7 mouse cellular contexts compared by ENCODE assay signal in the genomic region with DNA sequence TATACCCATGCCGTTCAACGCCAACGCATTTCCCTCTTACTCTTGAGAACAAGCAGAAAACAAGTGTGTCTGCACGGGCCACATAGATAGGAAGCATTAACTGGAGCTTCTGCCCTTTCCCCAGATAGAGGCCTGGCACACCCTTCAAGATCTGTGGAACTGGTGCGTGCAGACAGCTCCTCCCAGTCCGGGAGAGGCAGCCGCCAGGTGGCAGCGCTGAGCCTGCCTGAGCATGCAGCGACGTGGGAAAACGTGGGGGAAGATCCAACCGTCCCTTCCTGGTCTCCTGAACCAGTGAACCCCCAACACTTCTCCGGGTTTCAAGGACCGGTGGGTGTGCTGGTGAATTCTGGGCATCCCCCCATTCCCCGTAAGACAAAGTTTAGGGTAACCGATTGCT. TPM values are rescaled to one million over a fixed set of nuclear protein-coding genes. Genes with fewer than 3 reads are reported as not detected.
DNase-seq lines count a peak whose midpoint lies in the region; ATAC-seq and TF ChIP-seq lines count a peak whose summit lies in the region.

No protein-coding gene starts in this region.

- no peaks in the 10 kb centered on the region for H3K36me3 ChIP-seq in limb, embryonic 14.5 days (ENCODE audit: control insufficient read depth, insufficient read depth, low read length)
- H3K36me3 ChIP-seq in midbrain, embryonic 16.5 days (ENCODE audit: control insufficient read depth, insufficient read depth, low read length): no peaks in the 10 kb centered on the region

- 3% methylated on average over 16 of the region's 16 CpGs for WGBS in limb, embryonic 14.5 days
- under 1% methylated on average over 16 of the region's 16 CpGs for WGBS in midbrain, embryonic 16.5 days

- H3K27ac ChIP-seq in limb, embryonic 14.5 days (replicated peaks; ENCODE audit: low read depth, low read length): peak overlapping the region; percentile 90
- peak overlapping the region; percentile 99 for H3K27ac ChIP-seq in midbrain, embryonic 16.5 days (ENCODE audit: low read length)

- peak; percentile 45 for ATAC-seq in granulocyte monocyte progenitor cell, adult 5-6 weeks (replicated peaks; ENCODE audit: poor library complexity, severe bottlenecking)
- ATAC-seq in limb, embryonic 14.5 days (ENCODE audit: low FRiP score, low read depth): no peak
- ATAC-seq in midbrain, embryonic 16.5 days: peak; percentile 61

- H3K9me3 ChIP-seq in limb, embryonic 14.5 days (ENCODE audit: control insufficient read depth, low read length): no peaks in the 10 kb centered on the region
- H3K9me3 ChIP-seq in midbrain, embryonic 16.5 days (replicated peaks; ENCODE audit: control insufficient read depth, low read length, poor library complexity, severe bottlenecking): no peaks in the 10 kb centered on the region

- peak overlapping the region; percentile 61 for H3K4me3 ChIP-seq in limb, embryonic 14.5 days (replicated peaks; ENCODE audit: low read length)
- peak overlapping the region; percentile 65 for H3K4me3 ChIP-seq in midbrain, embryonic 16.5 days (ENCODE audit: low read depth, low read length)

- TF ChIP-seq POLR2A in limb, embryonic 14.5 days (IDR thresholded peaks at IDR 0.05; ENCODE audit: borderline replicate concordance, extremely low read depth, insufficient read depth, insufficient read length): no peak

- H3K9ac ChIP-seq in limb, embryonic 14.5 days (ENCODE audit: low read depth, low read length, severe bottlenecking): peak overlapping the region; percentile 75
- peak overlapping the region; percentile 89 for H3K9ac ChIP-seq in midbrain, embryonic 16.5 days (ENCODE audit: low read depth, low read length)

- DNase-seq in adrenal gland, postnatal 25 days: peak; percentile 98
- DNase-seq in embryo, embryonic 9.5 days (ENCODE audit: extremely low spot score): peak; percentile 95
- peak; percentile 96 for DNase-seq in kidney, adult 18-20 months
- peak; percentile 95 for DNase-seq in limb, embryonic 14.5 days (ENCODE audit: low spot score)
- peak; percentile 88 to 94 for DNase-seq in spleen, postnatal 10 days (ENCODE audit: low spot score in 2 of 2)

- peak overlapping the region; percentile 94 for H3K4me2 ChIP-seq in limb, embryonic 14.5 days (replicated peaks; ENCODE audit: low read depth, low read length, severe bottlenecking)
- peak overlapping the region; percentile 96 for H3K4me2 ChIP-seq in midbrain, embryonic 16.5 days (ENCODE audit: low read length)

- no peaks in the 10 kb centered on the region for H3K27me3 ChIP-seq in limb, embryonic 14.5 days (ENCODE audit: control insufficient read depth, insufficient read depth, low read length)
- no peaks in the 10 kb centered on the region for H3K27me3 ChIP-seq in midbrain, embryonic 16.5 days (ENCODE audit: control insufficient read depth, insufficient read depth, low read depth, low read length)

- peaks cover 3% of the 10 kb centered on the region; the same call in 1 of the 2 replicates for H3K4me1 ChIP-seq in limb, embryonic 14.5 days (ENCODE audit: control insufficient read depth, insufficient read depth, low read length)
- peaks cover 13% of the 10 kb centered on the region; the same call in 1 of the 2 replicates for H3K4me1 ChIP-seq in midbrain, embryonic 16.5 days (ENCODE audit: control insufficient read depth, insufficient read depth, low read length)

RNA-seq across cellular contexts. Expression of a gene that starts 4.3 kb away (rescaled TPM):
- 32.8 and 33.5 TPM in 2 replicates for total RNA-seq in adrenal gland, postnatal 25 days (2021)
- 25.7 and 31.6 TPM in 2 replicates for total RNA-seq in granulocyte monocyte progenitor cell, adult 5-6 weeks (2014; fragmentation: Nextera tagmentation)
- 38.6 and 41.5 TPM in 2 replicates for total RNA-seq in granulocyte monocyte progenitor cell, adult 5-6 weeks (2017)
- polyA plus RNA-seq in limb, embryonic 14.5 days (2012; rRNA removed): 67.1 and 96.1 TPM in 2 replicates
- 84.9 and 104 TPM in 2 replicates for polyA plus RNA-seq in limb, embryonic 14.5 days (2014; fragmentation: Nextera tagmentation; extraction: Ambion mirVana)
- 158 and 160 TPM in 2 replicates for polyA plus RNA-seq in midbrain, embryonic 16.5 days (2015; fragmentation: Nextera tagmentation; extraction: Ambion mirVana)
